Mouse (Mus musculus) spleen, adult 2 months (tissue): ENCODE measurements around the gene Grik2.

ENCODE experiments used
- CTCF ChIP-seq: fragments of 200-500 bp; IDR thresholded peaks from 2 replicates; pipeline ENCODE4 v1.5.1; 2011; ENCODE audit warnings: mild to moderate bottlenecking, inconsistent platforms; ENCODE audit not compliant: insufficient read depth, insufficient read length, insufficient replicate concordance; ENCODE audit errors: extremely low read depth
- POLR2A ChIP-seq: fragments of 200-500 bp; IDR thresholded peaks from 2 replicates; pipeline ENCODE4 v1.6.1; 2011; ENCODE audit warnings: low read depth, low read length, inconsistent platforms

DNA sequence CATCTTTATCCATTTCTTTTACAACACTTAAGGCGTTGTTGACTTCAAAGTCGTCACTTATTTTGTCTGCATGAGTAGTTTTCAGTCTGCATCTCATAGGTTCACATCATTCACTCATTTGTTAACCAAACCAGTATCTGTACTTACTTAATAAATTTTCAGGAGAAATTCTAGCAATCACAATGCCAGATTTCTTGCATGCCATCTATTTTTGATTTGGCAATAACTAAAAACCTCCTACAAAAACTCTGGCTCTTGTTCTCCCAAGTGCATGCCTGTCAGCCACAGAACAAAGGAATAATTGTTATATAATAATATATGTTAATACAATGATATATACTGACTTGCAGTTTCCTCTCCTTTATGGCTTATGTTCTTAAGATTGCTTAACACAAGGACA, 331.8 kb downstream of the Grik2 start:
- no peak for TF ChIP-seq POLR2A
- no peak for TF ChIP-seq CTCF
